In genomic region chr9:75955082-75955481, GRCm38 (mm10) we compare ENCODE assay signal across 32 mouse cellular contexts. TPM values are rescaled to one million over a fixed set of nuclear protein-coding genes. Genes with fewer than 3 reads are reported as not detected.
DNase-seq lines count a peak whose midpoint lies in the region; ATAC-seq and TF ChIP-seq lines count a peak whose summit lies in the region.
"Had no signal": no experiment of that assay in that cellular context is flagged by ENCODE, and none has a peak within 500 bp of the region (broad histone marks: within the 10 kb centered on the region; RNA-seq: fewer than 3 reads in every experiment).

No protein-coding gene starts in this region.

- peak; percentile 58 for ATAC-seq in lung, postnatal 0 days
- ATAC-seq in intestine, postnatal 0 days, result peak; percentile 93
- ATAC-seq in hindbrain, embryonic 11.5 days (ENCODE audit: low FRiP score), result no peak
- ATAC-seq: forebrain, embryonic 16.5 days; liver, embryonic 12.5 days; liver, postnatal 0 days; midbrain, embryonic 15.5 days had no signal

- 31% methylated on average over 3 of the region's 3 CpGs for WGBS in lung, postnatal 0 days
- WGBS in intestine, postnatal 0 days, result 13% methylated on average over 3 of the region's 3 CpGs
- WGBS in hindbrain, embryonic 11.5 days, result 78% methylated on average over 3 of the region's 3 CpGs

- H3K27ac ChIP-seq in lung, postnatal 0 days (ENCODE audit: low read length), result no peak overlapping the region
- H3K27ac ChIP-seq in intestine, postnatal 0 days (ENCODE audit: low read depth, low read length), result peak overlapping the region; percentile 54
- H3K27ac ChIP-seq in hindbrain, embryonic 11.5 days (ENCODE audit: low read depth, low read length), result no peak overlapping the region
- H3K27ac ChIP-seq: heart, embryonic 10.5 days; heart, embryonic 15.5 days; hindbrain, embryonic 13.5 days; kidney, embryonic 15.5 days; liver, embryonic 12.5 days; midbrain, embryonic 10.5 days; midbrain, embryonic 15.5 days; neural tube, embryonic 15.5 days had no signal

- H3K27me3 ChIP-seq in lung, postnatal 0 days (replicated peaks; ENCODE audit: insufficient read depth, low read length), result no peaks in the 10 kb centered on the region
- no peaks in the 10 kb centered on the region for H3K27me3 ChIP-seq in intestine, postnatal 0 days (replicated peaks; ENCODE audit: control insufficient read depth, insufficient read depth, low read length)
- H3K27me3 ChIP-seq in hindbrain, embryonic 11.5 days (ENCODE audit: control insufficient read depth, insufficient read depth, low read length), result no peaks in the 10 kb centered on the region
- H3K27me3 ChIP-seq: heart, embryonic 15.5 days; hindbrain, embryonic 13.5 days; kidney, embryonic 15.5 days; liver, embryonic 12.5 days; midbrain, embryonic 15.5 days; neural tube, embryonic 15.5 days had no signal

- peaks cover 3% of the 10 kb centered on the region; the same call in 1 of the 2 replicates for H3K4me1 ChIP-seq in lung, postnatal 0 days (ENCODE audit: insufficient read depth, low read depth, low read length)
- no peaks in the 10 kb centered on the region for H3K4me1 ChIP-seq in intestine, postnatal 0 days (replicated peaks; ENCODE audit: control insufficient read depth, insufficient read depth, low read length)
- H3K4me1 ChIP-seq in hindbrain, embryonic 11.5 days (replicated peaks; ENCODE audit: control insufficient read depth, insufficient read depth, low read length), result no peaks in the 10 kb centered on the region
- H3K4me1 ChIP-seq: hindbrain, embryonic 13.5 days; neural tube, embryonic 15.5 days had no signal

- H3K36me3 ChIP-seq in lung, postnatal 0 days (ENCODE audit: insufficient read depth, low read length), result no peaks in the 10 kb centered on the region
- H3K36me3 ChIP-seq in intestine, postnatal 0 days (ENCODE audit: control insufficient read depth, insufficient read depth), result no peaks in the 10 kb centered on the region
- no peaks in the 10 kb centered on the region for H3K36me3 ChIP-seq in hindbrain, embryonic 11.5 days (ENCODE audit: control insufficient read depth, insufficient read depth, low read length)
- H3K36me3 ChIP-seq: G1E; heart, embryonic 10.5 days; heart, embryonic 15.5 days; hindbrain, embryonic 13.5 days; kidney, embryonic 15.5 days; liver, embryonic 12.5 days; midbrain, embryonic 10.5 days; midbrain, embryonic 15.5 days; neural tube, embryonic 15.5 days had no signal

- no peak overlapping the region for H3K4me3 ChIP-seq in lung, postnatal 0 days (ENCODE audit: low read depth, low read length)
- no peak overlapping the region for H3K4me3 ChIP-seq in intestine, postnatal 0 days (ENCODE audit: low read depth, low read length)
- H3K4me3 ChIP-seq in hindbrain, embryonic 11.5 days (ENCODE audit: low read depth, low read length), result no peak overlapping the region
- H3K4me3 ChIP-seq: erythroblast, embryonic 14.5 days; heart, embryonic 10.5 days; heart, embryonic 15.5 days; hindbrain, embryonic 13.5 days; kidney, embryonic 15.5 days; liver, embryonic 12.5 days; midbrain, embryonic 10.5 days; midbrain, embryonic 15.5 days; neural tube, embryonic 15.5 days had no signal

- intact Hi-C loops in gastrocnemius, postnatal 14 days (cut with DNase I; ENCODE audit: low total_unique reads), result no loop called here

- no peak for TF ChIP-seq CTCF in lung, postnatal 0 days (IDR thresholded peaks at IDR 0.05)
- TF ChIP-seq CTCF in intestine, postnatal 0 days (IDR thresholded peaks at IDR 0.05; ENCODE audit: low read depth), result no peak

- no peak overlapping the region for H3K4me2 ChIP-seq in lung, postnatal 0 days (replicated peaks; ENCODE audit: low read depth, low read length)
- no peak overlapping the region for H3K4me2 ChIP-seq in intestine, postnatal 0 days (replicated peaks; ENCODE audit: low read depth)
- H3K4me2 ChIP-seq in hindbrain, embryonic 11.5 days (replicated peaks; ENCODE audit: low read depth, low read length), result no peak overlapping the region
- H3K4me2 ChIP-seq: heart, embryonic 15.5 days; hindbrain, embryonic 13.5 days; kidney, embryonic 15.5 days; liver, embryonic 12.5 days; midbrain, embryonic 15.5 days; neural tube, embryonic 15.5 days had no signal

- H3K9me3 ChIP-seq in lung, postnatal 0 days (ENCODE audit: low read length), result no peaks in the 10 kb centered on the region
- H3K9me3 ChIP-seq in intestine, postnatal 0 days (ENCODE audit: control insufficient read depth), result no peaks in the 10 kb centered on the region
- H3K9me3 ChIP-seq in hindbrain, embryonic 11.5 days (ENCODE audit: control insufficient read depth, low read length), result no peaks in the 10 kb centered on the region
- H3K9me3 ChIP-seq: heart, embryonic 10.5 days; heart, embryonic 15.5 days; hindbrain, embryonic 13.5 days; kidney, embryonic 15.5 days; liver, embryonic 12.5 days; midbrain, embryonic 10.5 days; midbrain, embryonic 15.5 days; neural tube, embryonic 15.5 days had no signal

- no peak overlapping the region for H3K9ac ChIP-seq in lung, postnatal 0 days (replicated peaks; ENCODE audit: low read depth)
- H3K9ac ChIP-seq in intestine, postnatal 0 days (ENCODE audit: low read depth, low read length), result no peak overlapping the region
- no peak overlapping the region for H3K9ac ChIP-seq in hindbrain, embryonic 11.5 days (ENCODE audit: low read depth, low read length)
- H3K9ac ChIP-seq: heart, embryonic 15.5 days; hindbrain, embryonic 13.5 days; kidney, embryonic 15.5 days; liver, embryonic 12.5 days; liver, postnatal 0 days; midbrain, embryonic 15.5 days; neural tube, embryonic 15.5 days had no signal

- TF ChIP-seq EP300 in lung, postnatal 0 days (IDR thresholded peaks at IDR 0.05), result peak; percentile 76

- peak; percentile 53 for DNase-seq in lung, postnatal 0 days (ENCODE audit: low spot score)
- no peak for DNase-seq in lung, postnatal 14 days
- DNase-seq in NIH3T3 (ENCODE audit: low read depth), result peak; percentile 36
- no peak for DNase-seq in kidney, postnatal 10 days
- DNase-seq in urinary bladder, postnatal 25 days (ENCODE audit: low spot score), result no peak
- no peak for DNase-seq in hindbrain, embryonic 11.5 days (ENCODE audit: low spot score)
- DNase-seq in gastrocnemius, postnatal 14 days, result no peak
- DNase-seq: adrenal gland, postnatal 25 days; cerebellum, adult 2 months; cerebellum, postnatal 14 days; gastrocnemius, postnatal 10 days; heart, adult 11 months; kidney, adult 18-20 months; kidney, postnatal 36 days; layer of hippocampus, postnatal 36 days; left cerebral cortex, postnatal 4 days; liver, postnatal 0 days; retina, postnatal 1 day; right cerebral cortex, postnatal 25 days; thymus, postnatal 14 days had no signal

RNA-seq across cellular contexts. Expression of gene Hmgcll1, which starts 59.6 kb away (rescaled TPM):
- polyA plus RNA-seq in lung, postnatal 0 days (2015; fragmentation: Nextera tagmentation; extraction: Ambion mirVana), result 4.7 and 5.7 TPM in 2 replicates
- 0.87 and 0.92 TPM in 2 replicates for polyA plus RNA-seq in intestine, postnatal 0 days (2015; fragmentation: Nextera tagmentation; extraction: Ambion mirVana)
- 14.5 and 15.5 TPM in 2 replicates for polyA plus RNA-seq in hindbrain, embryonic 11.5 days (2014; fragmentation: Nextera tagmentation; extraction: Ambion mirVana)
- total RNA-seq in gastrocnemius, postnatal 14 days (2021), result under 1 TPM in 1 of 2 experiments, not detected in 1; 0.37 TPM
- polyA plus RNA-seq: erythroblast, embryonic 14.5 days; G1E had no signal

Comparison
In these comparisons a context has a peak if more than half of its experiments do, and no peak if none do; other contexts are left out.
1. DNase-seq: peak in lung, postnatal 0 days (single experiment) and NIH3T3 (single experiment); none in lung, postnatal 14 days (single experiment), kidney, postnatal 10 days (single experiment), urinary bladder, postnatal 25 days (single experiment), hindbrain, embryonic 11.5 days (single experiment) and gastrocnemius, postnatal 14 days (single experiment).